Mouse (Mus musculus): ENCODE measurements around the gene 1700016H13Rik.

Gene 1700016H13Rik

GRCm38 (mm10) chr5:103673611-103674010 lies 17.8 kb upstream of the 1700016H13Rik start:
- DNase-seq (ENCODE audit: low spot score in 2 of 2): no peak

GRCm38 (mm10) chr5:103671858-103672257 lies 16.0 kb upstream of the 1700016H13Rik start:
- no peak for DNase-seq (ENCODE audit: low spot score in 2 of 2)

- no peak for DNase-seq (ENCODE audit: low spot score in 2 of 2)
Observed at GRCm38 (mm10) chr5:103665876-103666275, 10.1 kb upstream of the 1700016H13Rik start.

DNA sequence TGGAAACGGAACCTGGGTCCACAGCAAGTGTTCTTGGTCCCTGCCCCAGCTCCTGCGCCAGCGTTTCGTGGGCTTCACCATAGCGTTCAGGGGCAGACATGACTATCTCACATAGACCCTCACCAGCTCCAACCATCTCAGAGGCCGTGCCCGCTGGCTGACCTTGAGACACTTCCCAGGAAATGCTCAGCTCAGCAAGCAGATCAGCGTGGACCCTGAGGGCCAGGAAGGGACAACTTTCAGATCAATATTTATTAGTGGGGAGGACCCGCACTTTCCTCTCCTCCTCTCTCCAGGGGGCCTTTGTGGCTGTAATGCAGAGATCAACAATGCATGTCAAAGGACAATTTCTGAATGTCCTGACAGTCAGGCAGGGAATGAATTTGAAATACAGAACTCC lies 9.1 kb upstream of the 1700016H13Rik start:
- DNase-seq (ENCODE audit: low spot score in 2 of 2): no peak

DNA sequence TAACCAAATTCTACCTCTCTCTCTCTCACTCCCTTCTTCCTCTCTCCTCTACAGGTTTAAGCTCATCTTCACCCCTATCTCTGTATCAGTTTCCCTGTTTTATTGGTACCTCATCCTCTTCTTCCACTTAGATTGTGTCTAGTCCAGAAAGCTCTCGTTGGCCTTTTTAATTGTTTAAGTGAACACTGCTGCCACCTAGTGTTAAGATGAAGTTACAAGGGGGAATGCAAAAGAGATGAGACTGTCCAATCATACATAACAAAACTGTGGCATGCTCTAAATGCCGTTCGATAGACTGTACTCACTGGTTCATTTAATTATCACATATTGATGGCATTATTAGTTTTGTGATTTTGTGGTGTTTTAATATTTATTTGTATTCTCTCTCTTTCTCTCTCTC lies 3.8 kb upstream of the 1700016H13Rik start:
- no peak for DNase-seq (ENCODE audit: low spot score in 2 of 2)

GRCm38 (mm10) chr5:103658921-103659320 lies 3.1 kb upstream of the 1700016H13Rik start:
- DNase-seq (ENCODE audit: low spot score in 2 of 2): no peak

GRCm38 (mm10) chr5:103654780-103655179 lies 1.0 kb downstream of the 1700016H13Rik start:
- DNase-seq (ENCODE audit: low spot score in 2 of 2): no peak

DNA sequence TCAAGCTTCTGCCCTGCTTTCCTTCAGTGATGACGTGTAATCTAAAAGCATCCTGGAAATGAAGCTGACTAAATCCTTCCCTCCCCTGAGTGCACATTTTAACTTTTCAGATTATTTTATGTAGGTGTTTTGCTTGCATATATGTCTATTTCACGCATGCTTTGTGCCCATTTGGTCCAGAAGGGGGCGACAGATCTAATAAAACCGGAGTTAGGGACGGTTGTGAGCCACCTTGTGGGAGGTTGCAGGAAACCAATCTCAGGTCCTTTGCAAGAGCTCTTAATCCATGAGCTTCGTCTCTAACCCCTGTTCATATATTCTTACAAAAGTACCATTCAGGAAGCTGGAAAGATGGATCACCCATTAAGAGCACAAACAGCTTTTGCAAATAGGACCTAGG lies 1.6 kb downstream of the 1700016H13Rik start:
- DNase-seq (ENCODE audit: low spot score in 2 of 2): peak; percentile 12 to 19

GRCm38 (mm10) chr5:103647320-103647719 lies 8.5 kb downstream of the 1700016H13Rik start:
- no peak for DNase-seq (ENCODE audit: low spot score in 2 of 2)

DNA sequence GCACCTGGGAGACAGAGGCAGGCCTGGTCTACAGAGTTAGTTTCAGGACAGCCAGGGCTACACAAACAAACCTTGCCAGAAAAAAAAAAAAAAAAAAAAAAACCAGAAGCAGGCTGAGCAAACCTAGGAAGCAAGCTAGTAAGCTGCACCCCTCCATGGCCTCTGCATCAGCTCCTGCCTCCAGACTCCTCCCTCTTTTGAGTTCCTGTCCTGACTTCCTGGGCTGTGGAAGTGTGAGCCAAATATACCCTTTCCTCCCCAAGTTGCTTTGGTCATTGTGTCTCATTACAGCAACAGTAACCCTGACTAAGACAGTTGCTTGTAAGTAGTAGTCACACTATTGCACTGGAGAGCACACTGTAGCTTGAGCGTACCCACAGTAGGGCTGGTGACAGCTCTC lies 11.6 kb downstream of the 1700016H13Rik start:
- no peak for DNase-seq (ENCODE audit: low spot score in 2 of 2)

DNA sequence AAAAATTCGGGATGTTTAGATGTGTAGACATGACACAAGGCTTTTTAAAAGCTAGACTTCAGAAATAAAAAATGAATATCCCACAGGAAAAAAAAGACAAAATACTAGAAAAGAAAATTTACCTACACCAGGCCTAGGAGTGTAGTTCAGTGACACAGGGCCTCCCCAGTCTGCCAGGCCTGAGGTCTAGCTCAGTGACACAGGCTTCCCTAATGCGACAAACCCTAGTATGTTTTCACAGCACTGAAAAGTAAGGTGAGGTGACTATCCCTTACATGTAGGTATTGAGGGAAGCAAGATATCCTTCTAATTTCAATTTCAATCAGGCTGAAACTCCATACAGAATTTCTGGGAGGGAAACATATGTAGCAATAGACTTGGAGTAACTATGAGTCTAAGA lies 18.6 kb downstream of the 1700016H13Rik start:
- DNase-seq (ENCODE audit: low spot score in 2 of 2): no peak

GRCm38 (mm10) chr5:103629854-103630580 lies 25.8 kb downstream of the 1700016H13Rik start:
- no peak for DNase-seq (ENCODE audit: low spot score in 2 of 2)

GRCm38 (mm10) chr5:103629111-103629764 lies 26.6 kb downstream of the 1700016H13Rik start, which contains the start of gene Slc10a6:
Gene Slc10a6, minus strand, starts transcription at chr5:103629403.
- DNase-seq (ENCODE audit: low spot score in 2 of 2): peak; percentile 51 to 57

DNA sequence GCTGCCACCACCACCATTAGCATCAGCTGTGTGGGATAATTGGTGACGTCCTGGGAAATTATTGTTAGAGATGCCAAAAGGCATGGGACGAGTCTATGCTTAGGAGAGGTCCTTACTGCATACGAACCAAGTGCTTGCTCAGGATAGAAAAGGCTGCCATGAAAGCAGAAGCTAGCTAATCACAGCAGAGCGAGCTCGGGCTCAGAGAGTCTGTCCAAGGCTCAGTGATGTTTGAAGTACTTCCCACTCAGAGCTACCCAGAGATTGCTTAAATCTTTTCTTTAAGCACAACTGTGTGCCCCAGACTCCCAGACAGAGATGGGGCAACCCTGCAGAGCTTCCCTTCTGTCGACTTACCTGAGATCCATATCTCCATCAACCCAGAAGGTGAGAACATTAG lies 27.3 kb downstream of the 1700016H13Rik start:
- no peak for DNase-seq (ENCODE audit: low spot score in 2 of 2)

GRCm38 (mm10) chr5:103624831-103625230 lies 31.0 kb downstream of the 1700016H13Rik start:
- DNase-seq (ENCODE audit: low spot score in 2 of 2): no peak

DNA sequence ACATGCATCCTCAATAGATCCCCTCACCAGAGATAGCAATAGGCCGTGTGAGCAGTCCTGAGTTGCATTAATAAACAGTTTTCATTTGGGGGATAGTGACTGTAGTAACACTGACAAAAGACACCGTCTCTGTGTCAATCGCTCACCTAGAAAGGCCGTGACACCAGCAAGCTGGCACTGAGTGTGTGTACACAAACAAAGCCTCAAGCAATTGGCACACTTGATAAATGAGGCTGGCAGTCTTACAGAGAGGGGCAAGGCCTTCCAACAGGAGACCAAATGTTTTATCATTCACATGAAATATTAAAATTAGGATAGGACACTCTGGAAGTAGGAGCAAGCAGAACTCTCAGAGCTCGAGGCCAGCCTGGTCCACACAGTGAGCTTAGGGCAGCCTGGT lies 33.5 kb downstream of the 1700016H13Rik start:
- DNase-seq (ENCODE audit: low spot score in 2 of 2): no peak

DNA sequence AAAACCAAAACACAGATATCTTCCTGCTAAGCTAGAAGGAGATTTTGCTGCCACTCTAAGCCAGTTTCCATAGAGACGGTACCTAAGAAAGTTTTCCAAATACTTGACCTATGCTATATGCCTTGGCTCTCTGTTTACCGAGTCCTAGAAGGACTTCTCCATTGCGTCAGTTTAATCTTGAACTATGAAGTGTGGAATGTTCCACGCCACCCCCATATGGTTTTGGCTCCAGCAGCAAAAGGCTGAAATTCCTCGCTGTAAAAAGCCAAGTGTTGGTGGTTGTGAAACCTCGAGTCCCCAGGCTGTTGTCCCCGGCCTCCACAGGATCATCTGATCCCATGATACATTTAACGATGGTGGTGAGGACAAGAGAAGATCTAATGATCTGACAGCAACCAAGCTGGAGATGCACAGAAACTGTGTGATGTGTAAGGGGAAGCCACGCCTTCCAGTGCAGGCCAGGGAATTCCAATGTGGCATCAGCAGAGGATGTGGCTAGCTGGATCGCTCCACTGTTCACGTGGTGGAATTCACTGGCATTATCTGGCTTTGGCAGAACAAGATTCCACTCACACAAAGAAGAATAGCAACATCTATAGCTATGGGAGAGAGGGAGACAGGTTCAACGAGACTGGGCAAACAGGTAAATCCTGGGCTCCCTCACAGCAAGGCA lies 35.4 kb downstream of the 1700016H13Rik start:
- DNase-seq (ENCODE audit: low spot score in 2 of 2): no peak

- no peak for DNase-seq (ENCODE audit: low spot score in 2 of 2)
Observed at GRCm38 (mm10) chr5:103617191-103617590, 38.6 kb downstream of the 1700016H13Rik start.

- no peak for DNase-seq (ENCODE audit: low spot score in 2 of 2)
Observed at GRCm38 (mm10) chr5:103614356-103614755, 41.5 kb downstream of the 1700016H13Rik start.

DNA sequence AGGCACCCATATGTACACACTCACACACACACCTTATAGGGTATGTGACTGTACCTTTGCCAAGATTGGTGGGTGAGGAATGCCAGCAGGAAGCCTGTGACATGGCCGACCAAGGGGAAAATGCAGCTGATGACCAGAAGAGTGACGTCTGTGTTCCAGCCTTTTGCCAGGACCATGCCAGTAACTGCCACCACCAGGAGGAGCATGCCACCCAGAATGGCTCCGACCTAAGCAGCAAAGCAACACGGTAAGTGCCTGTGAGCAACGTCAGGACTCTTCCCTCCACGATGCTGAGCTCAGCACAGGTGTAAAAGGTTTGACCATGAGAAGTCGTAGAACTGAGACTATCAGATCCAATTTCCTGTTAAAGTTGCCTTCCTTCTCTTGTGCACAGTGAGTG lies 43.5 kb downstream of the 1700016H13Rik start:
- DNase-seq (ENCODE audit: low spot score in 2 of 2): no peak

- no peak for DNase-seq (ENCODE audit: low spot score in 2 of 2)
Observed at GRCm38 (mm10) chr5:103610856-103611472, 44.8 kb downstream of the 1700016H13Rik start.

DNA sequence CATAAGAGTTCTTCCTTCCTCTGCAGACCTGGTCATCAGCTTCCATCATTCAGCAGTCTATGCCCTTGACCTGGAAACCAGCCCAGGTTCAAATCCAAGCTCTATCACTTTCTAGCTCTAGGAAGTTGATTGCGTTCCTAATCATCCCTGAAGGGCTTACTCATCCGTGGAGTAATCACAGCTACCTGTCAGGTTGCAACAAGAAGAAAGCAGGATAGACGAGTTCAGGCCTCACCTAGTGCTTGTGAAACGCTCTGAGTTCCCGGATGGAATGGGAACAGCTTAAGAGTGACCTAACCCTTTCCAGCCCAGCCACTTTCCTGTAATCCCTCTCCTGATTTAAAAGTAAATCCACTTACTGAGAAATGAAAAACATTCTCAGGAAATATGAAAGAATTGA lies 45.7 kb downstream of the 1700016H13Rik start:
- no peak for DNase-seq (ENCODE audit: low spot score in 2 of 2)

Data from frontal cortex, postnatal 14 days (tissue).